Mouse (Mus musculus): ENCODE measurements at regions not wholly inside any gene's neighbourhood (a gene's known extent, or its start where the extent isn't known, plus 50 kb on each side); places are given as distances from the start of the nearest gene placed in this dataset.

GRCm38 (mm10) chr16:9009361-9010083 lies 179.6 kb downstream of the 1810013L24Rik start:
- TF ChIP-seq POLR2A (IDR thresholded peaks at IDR 0.05; ENCODE audit: low read depth, low read length) (no peak), CTCF (conservative IDR thresholded peaks at IDR 0.05; ENCODE audit: insufficient read depth, insufficient read length, low read depth, low read length) (peak; percentile 76)

Measured in kidney, adult 2 months (tissue).